Mouse (Mus musculus) neural tube, embryonic 13.5 days (tissue): ENCODE measurements around the gene Scel. TPM values are rescaled to one million over a fixed set of nuclear protein-coding genes. Genes with fewer than 3 reads are reported as not detected.

Source experiments
- ATAC-seq: fragments of 200-750 bp; cut with Nextera tagmentation; 2 replicates; pipeline ENCODE4 v1.8.0; 2017; ENCODE audit warnings: low read depth, mild to moderate bottlenecking, moderate TSS enrichment, moderate library complexity
- H3K27ac ChIP-seq: fragments of 300-500 bp; sonication (generic); replicated peaks from 2 replicates; pipeline ENCODE4 v1.5.1; 2015; ENCODE audit warnings: moderate library complexity, mild to moderate bottlenecking, inconsistent platforms
- H3K27me3 ChIP-seq: fragments of 300-500 bp; sonication (generic); 2 replicates; pipeline ENCODE4 v1.6.1; 2015; ENCODE audit warnings: mild to moderate bottlenecking, inconsistent platforms
- H3K36me3 ChIP-seq: fragments of 300-500 bp; sonication (generic); 2 replicates; pipeline ENCODE4 v1.6.1; 2015; ENCODE audit warnings: mild to moderate bottlenecking, inconsistent platforms
- H3K4me1 ChIP-seq: fragments of 300-500 bp; sonication (generic); replicated peaks from 2 replicates; pipeline ENCODE4 v1.6.1; 2015; ENCODE audit warnings: inconsistent platforms
- H3K4me2 ChIP-seq: fragments of 300-500 bp; sonication (generic); 2 replicates; pipeline ENCODE4 v1.6.1; 2015; ENCODE audit warnings: inconsistent platforms, mild to moderate bottlenecking, moderate library complexity
- H3K4me3 ChIP-seq: fragments of 300-500 bp; sonication (generic); 2 replicates; pipeline ENCODE4 v1.5.1; 2015; ENCODE audit warnings: mild to moderate bottlenecking, inconsistent platforms
- H3K9ac ChIP-seq: fragments of 300-500 bp; sonication (generic); 2 replicates; pipeline ENCODE4 v1.6.1; 2015; ENCODE audit warnings: moderate library complexity, mild to moderate bottlenecking, inconsistent platforms
- H3K9me3 ChIP-seq: fragments of 300-500 bp; sonication (generic); 2 replicates; pipeline ENCODE4 v1.6.1; 2016; ENCODE audit warnings: inconsistent platforms
- WGBS: fragments of 180-500 bp; shearing (Covaris S2); methylation state at CpG from one replicate; pipeline ENCODE4 v1.1.7; 2015; 5-methylcytosine and 5-hydroxymethylcytosine counted together
- polyA plus RNA-seq: library from polyadenylated mRNA; unstranded; fragments of >200 nt; fragmentation: Nextera tagmentation; extraction: Ambion mirVana; gene quantifications from 2 replicates; pipeline ENCODE4 v1.2.1, GENCODE M21; 2015

Gene Scel
- polyA plus RNA-seq, 1 experiment from 2014 or later: 0.07 TPM

DNA sequence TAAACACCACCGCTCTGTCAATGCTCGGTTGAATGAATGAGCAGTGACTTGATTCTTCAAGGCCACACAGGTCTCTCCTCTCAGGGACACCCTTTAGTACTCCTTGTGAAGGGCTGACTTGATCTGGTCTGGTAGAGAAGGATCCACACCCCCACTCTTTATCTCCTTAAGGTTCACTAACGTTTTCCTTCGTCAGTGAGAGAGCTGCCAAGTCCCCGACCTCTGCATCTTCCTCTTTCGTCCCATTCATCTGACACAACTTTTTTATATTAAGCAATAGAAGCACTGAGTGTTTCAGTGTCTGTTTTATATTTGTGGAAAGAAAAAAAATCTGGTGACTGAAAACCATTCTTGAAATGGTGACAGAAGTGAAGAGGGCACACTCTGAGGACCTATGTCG is 31.6 kb upstream of the Scel start:
- Histone ChIP-seq H3K4me1 (no peaks in the 10 kb centered on the region), H3K36me3 (no peaks in the 10 kb centered on the region), H3K4me3 (no peak overlapping the region), H3K9ac (no peak overlapping the region), H3K9me3 (no peaks in the 10 kb centered on the region), H3K4me2 (no peak overlapping the region), H3K27ac (no peak overlapping the region), H3K27me3 (no peaks in the 10 kb centered on the region)
- no peak for ATAC-seq
- 87% methylated on average over 7 of the region's 7 CpGs for WGBS

DNA sequence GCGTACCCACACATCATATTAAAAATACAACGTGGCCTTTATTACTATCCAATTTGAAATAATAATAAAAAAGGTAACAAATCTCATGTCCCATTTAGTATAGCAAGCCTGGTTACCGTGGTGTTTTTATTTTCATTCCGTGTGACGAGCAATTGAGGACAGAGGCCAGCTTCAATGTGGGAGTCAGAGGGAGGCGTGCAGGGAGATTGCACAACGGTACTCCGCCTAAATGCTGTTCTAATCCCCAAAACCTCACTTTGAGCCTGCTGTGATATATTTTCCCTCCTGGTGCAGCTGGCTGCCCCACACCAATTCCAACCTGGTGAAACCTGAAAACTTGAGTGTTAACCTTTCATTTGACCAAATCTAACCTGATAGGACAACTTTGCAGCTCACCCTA is 27.5 kb upstream of the Scel start:
- no peak overlapping the region for H3K9ac ChIP-seq
- no peak for ATAC-seq
- H3K4me2 ChIP-seq: no peak overlapping the region
- H3K27me3 ChIP-seq: no peaks in the 10 kb centered on the region
- H3K4me3 ChIP-seq: no peak overlapping the region
- no peaks in the 10 kb centered on the region for H3K9me3 ChIP-seq
- H3K4me1 ChIP-seq: no peaks in the 10 kb centered on the region
- no peaks in the 10 kb centered on the region for H3K36me3 ChIP-seq
- no peak overlapping the region for H3K27ac ChIP-seq
- WGBS: 87% methylated on average over 8 of the region's 8 CpGs

DNA sequence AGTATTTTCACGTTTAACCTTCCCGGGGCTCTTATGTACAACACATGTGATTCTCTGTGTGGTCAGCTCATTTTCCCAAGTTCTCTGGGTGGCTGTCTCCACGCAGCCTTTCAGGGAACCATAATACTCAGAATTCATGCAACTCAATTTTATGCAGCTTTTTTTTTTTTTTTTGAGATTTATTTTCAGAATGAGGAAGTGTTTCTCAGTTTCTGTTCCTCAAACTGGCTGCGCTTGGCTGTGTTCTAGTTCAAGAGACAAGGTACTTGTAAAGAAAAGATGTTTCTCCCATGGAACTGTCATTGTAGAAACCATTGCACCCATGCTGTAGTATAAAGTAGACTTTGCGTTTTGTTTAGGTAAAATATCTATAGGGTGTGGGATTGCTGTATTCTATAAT is 26.2 kb upstream of the Scel start:
- H3K36me3 ChIP-seq: no peaks in the 10 kb centered on the region
- no peaks in the 10 kb centered on the region for H3K9me3 ChIP-seq
- no peak overlapping the region for H3K9ac ChIP-seq
- ATAC-seq: no peak
- H3K27ac ChIP-seq: no peak overlapping the region
- no peak overlapping the region for H3K4me2 ChIP-seq
- H3K27me3 ChIP-seq: no peaks in the 10 kb centered on the region
- no peaks in the 10 kb centered on the region for H3K4me1 ChIP-seq
- WGBS: 94% methylated on average over 5 of the region's 5 CpGs
- H3K4me3 ChIP-seq: no peak overlapping the region

- H3K36me3 ChIP-seq: no peaks in the 10 kb centered on the region
- H3K9ac ChIP-seq: no peak overlapping the region
- H3K27me3 ChIP-seq: no peaks in the 10 kb centered on the region
- ATAC-seq: no peak
- H3K27ac ChIP-seq: no peak overlapping the region
- H3K4me1 ChIP-seq: no peaks in the 10 kb centered on the region
- H3K4me2 ChIP-seq: no peak overlapping the region
- WGBS: 70% methylated on average over 3 of the region's 3 CpGs
- H3K4me3 ChIP-seq: no peak overlapping the region
- H3K9me3 ChIP-seq: peaks cover 8% of the 10 kb centered on the region; the same call in 1 of the 2 replicates
Observed at GRCm38 (mm10) chr14:103488659-103489058, 24.5 kb upstream of the Scel start.

DNA sequence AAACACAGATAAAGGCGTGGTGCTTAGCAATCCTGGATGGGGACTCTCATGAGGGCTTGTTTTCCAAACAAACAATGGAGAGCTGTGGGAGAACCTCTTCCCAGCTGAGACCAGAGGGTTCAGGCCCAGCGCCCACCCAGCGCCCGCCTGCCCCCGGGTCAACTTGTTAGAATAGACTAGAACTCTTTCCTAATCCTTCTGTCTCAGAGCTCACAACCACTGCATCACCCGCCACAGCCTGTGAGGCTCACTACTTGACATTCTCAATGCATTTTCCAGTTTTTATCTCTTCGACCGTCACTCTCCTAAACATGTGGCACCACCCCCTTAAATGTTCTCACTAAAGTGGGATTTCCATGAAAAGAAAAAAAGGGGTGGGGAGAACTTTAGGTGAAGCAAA is 14.9 kb upstream of the Scel start:
- WGBS: 79% methylated on average over 8 of the region's 8 CpGs
- H3K27ac ChIP-seq: no peak overlapping the region

GRCm38 (mm10) chr14:103498613-103499012 is 14.5 kb upstream of the Scel start:
- no peak overlapping the region for H3K4me3 ChIP-seq
- no peaks in the 10 kb centered on the region for H3K9me3 ChIP-seq
- 76% methylated on average over 5 of the region's 5 CpGs for WGBS
- H3K27me3 ChIP-seq: no peaks in the 10 kb centered on the region
- H3K27ac ChIP-seq: no peak overlapping the region
- H3K4me1 ChIP-seq: 0 out of 2 replicates have a peak, but pooled peaks cover 3% of the 10 kb centered on the region
- no peak for ATAC-seq
- no peaks in the 10 kb centered on the region for H3K36me3 ChIP-seq
- H3K4me2 ChIP-seq: no peak overlapping the region
- H3K9ac ChIP-seq: no peak overlapping the region

More for the DNA sequence above, 14.9 kb upstream of the Scel start:
- Histone ChIP-seq H3K27me3 (no peaks in the 10 kb centered on the region), H3K4me1 (0 out of 2 replicates have a peak, but pooled peaks cover 3% of the 10 kb centered on the region), H3K4me2 (no peak overlapping the region), H3K9me3 (peaks cover 1% of the 10 kb centered on the region; the same call in 1 of the 2 replicates), H3K9ac (no peak overlapping the region), H3K36me3 (no peaks in the 10 kb centered on the region), H3K4me3 (no peak overlapping the region)
- ATAC-seq: no peak

DNA sequence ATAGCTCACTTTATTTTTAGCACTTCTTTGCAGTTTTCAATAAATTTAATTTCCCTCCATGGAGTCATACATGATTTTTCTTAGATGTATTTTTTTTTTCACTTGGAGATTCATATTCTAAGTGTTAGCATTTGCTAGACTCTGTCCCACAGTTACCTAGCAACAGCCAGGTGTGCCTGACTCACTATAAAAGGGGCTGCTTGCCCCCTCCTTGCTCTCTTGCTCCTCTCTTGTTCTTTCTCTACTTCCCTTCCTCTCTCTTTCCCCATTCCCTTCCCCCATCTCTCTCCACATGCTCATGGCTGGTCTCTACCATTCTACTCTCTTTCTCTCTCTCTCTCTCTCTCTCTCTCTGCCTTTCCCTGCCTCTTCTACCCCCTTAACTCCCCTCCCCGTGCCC is 14.1 kb upstream of the Scel start:
- ATAC-seq: no peak
- Histone ChIP-seq H3K9ac (no peak overlapping the region), H3K4me1 (0 out of 2 replicates have a peak, but pooled peaks cover 3% of the 10 kb centered on the region), H3K36me3 (no peaks in the 10 kb centered on the region), H3K27me3 (no peaks in the 10 kb centered on the region), H3K27ac (no peak overlapping the region), H3K4me2 (no peak overlapping the region), H3K4me3 (no peak overlapping the region), H3K9me3 (no peaks in the 10 kb centered on the region)
- 30% methylated on average over 1 of the region's 1 CpGs for WGBS

GRCm38 (mm10) chr14:103500309-103500708 is 12.8 kb upstream of the Scel start:
- Histone ChIP-seq H3K4me1 (0 out of 2 replicates have a peak, but pooled peaks cover 3% of the 10 kb centered on the region), H3K9ac (no peak overlapping the region), H3K27ac (no peak overlapping the region), H3K9me3 (no peaks in the 10 kb centered on the region), H3K4me3 (no peak overlapping the region), H3K36me3 (no peaks in the 10 kb centered on the region), H3K4me2 (no peak overlapping the region), H3K27me3 (no peaks in the 10 kb centered on the region)
- no peak for ATAC-seq
- WGBS: 48% methylated on average over 7 of the region's 7 CpGs

DNA sequence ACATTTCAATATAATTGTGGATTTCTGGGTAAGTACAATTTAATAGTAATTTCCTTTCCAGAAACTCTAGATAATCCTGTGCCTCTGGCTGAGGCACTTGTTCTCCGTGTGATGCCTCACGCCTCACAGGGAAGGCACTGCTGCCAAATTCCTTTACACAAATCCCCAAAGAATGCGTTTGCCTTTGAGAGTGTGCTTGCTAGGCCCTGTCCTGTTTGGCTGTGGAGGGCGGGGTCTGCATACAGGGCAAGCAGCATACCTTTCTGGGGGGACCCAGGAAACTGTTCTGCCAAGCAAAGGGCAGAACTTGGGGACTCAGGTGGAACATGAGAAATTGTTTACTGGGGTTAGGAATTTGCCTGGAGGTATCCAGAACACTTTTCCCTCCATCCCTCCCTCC is 12.2 kb upstream of the Scel start:
- H3K9ac ChIP-seq: no peak overlapping the region
- WGBS: 31% methylated on average over 4 of the region's 4 CpGs

DNA sequence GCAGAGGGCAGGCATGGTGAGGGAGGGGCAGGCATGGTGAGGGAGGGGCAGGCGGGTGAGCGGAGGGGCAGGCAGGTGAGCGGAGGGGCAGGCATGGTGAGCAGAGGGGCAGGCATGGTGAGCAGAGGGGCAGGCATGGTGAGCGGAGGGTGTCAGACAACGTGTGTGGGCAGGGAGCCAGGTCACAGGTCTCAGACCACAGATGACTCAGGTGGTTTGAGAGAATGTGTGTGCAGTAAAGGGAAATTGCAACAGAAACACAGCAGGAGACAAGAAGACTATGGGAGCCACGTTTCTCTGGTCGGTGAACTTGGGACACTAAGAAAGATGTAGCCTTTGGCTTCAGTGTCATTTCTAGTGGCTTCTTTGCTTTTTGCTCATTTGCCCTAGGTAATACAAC is 8.6 kb upstream of the Scel start:
- Histone ChIP-seq H3K27ac (no peak overlapping the region), H3K4me2 (no peak overlapping the region), H3K4me1 (0 out of 2 replicates have a peak, but pooled peaks cover 3% of the 10 kb centered on the region), H3K4me3 (no peak overlapping the region), H3K9me3 (no peaks in the 10 kb centered on the region), H3K36me3 (no peaks in the 10 kb centered on the region), H3K27me3 (no peaks in the 10 kb centered on the region), H3K9ac (no peak overlapping the region)
- no peak for ATAC-seq
- WGBS: 78% methylated on average over 7 of the region's 7 CpGs

More for the DNA sequence above, 12.2 kb upstream of the Scel start:
- no peak overlapping the region for H3K4me3 ChIP-seq
- no peaks in the 10 kb centered on the region for H3K27me3 ChIP-seq
- no peaks in the 10 kb centered on the region for H3K9me3 ChIP-seq
- no peaks in the 10 kb centered on the region for H3K36me3 ChIP-seq
- no peak overlapping the region for H3K27ac ChIP-seq
- no peak overlapping the region for H3K4me2 ChIP-seq
- no peak for ATAC-seq
- H3K4me1 ChIP-seq: 0 out of 2 replicates have a peak, but pooled peaks cover 3% of the 10 kb centered on the region

- Histone ChIP-seq H3K4me1 (peaks cover 8% of the 10 kb centered on the region), H3K27me3 (no peaks in the 10 kb centered on the region), H3K4me2 (no peak overlapping the region), H3K27ac (no peak overlapping the region), H3K36me3 (no peaks in the 10 kb centered on the region), H3K4me3 (no peak overlapping the region), H3K9me3 (no peaks in the 10 kb centered on the region), H3K9ac (no peak overlapping the region)
- 94% methylated on average over 8 of the region's 8 CpGs for WGBS
- no peak for ATAC-seq
Observed at GRCm38 (mm10) chr14:103509544-103509943, 3.6 kb upstream of the Scel start.

- H3K4me2 ChIP-seq: peak overlapping the region; percentile 34
- WGBS: 56% methylated on average over 7 of the region's 7 CpGs
- no peaks in the 10 kb centered on the region for H3K36me3 ChIP-seq
- no peak for ATAC-seq
- H3K4me3 ChIP-seq: no peak overlapping the region
- no peaks in the 10 kb centered on the region for H3K27me3 ChIP-seq
- H3K4me1 ChIP-seq: peaks cover 12% of the 10 kb centered on the region
- no peaks in the 10 kb centered on the region for H3K9me3 ChIP-seq
- H3K27ac ChIP-seq: no peak overlapping the region
- no peak overlapping the region for H3K9ac ChIP-seq
Observed at GRCm38 (mm10) chr14:103513473-103513811, 300 bp downstream of the Scel start.

- Histone ChIP-seq H3K36me3 (no peaks in the 10 kb centered on the region), H3K27ac (no peak overlapping the region), H3K27me3 (no peaks in the 10 kb centered on the region), H3K9me3 (0 out of 2 replicates have a peak, but pooled peaks cover 2% of the 10 kb centered on the region), H3K9ac (no peak overlapping the region), H3K4me3 (no peak overlapping the region), H3K4me2 (no peak overlapping the region), H3K4me1 (peaks cover 12% of the 10 kb centered on the region)
- WGBS: 89% methylated on average over 8 of the region's 8 CpGs
- ATAC-seq: no peak
Observed at GRCm38 (mm10) chr14:103515419-103515818, 2.3 kb downstream of the Scel start.
